Mouse (Mus musculus) thymus, postnatal 0 days (tissue): Measurements from ENCODE around the gene Gm47959. TPM values are rescaled to one million over a fixed set of nuclear protein-coding genes. Genes with fewer than 3 reads are reported as not detected.

Experiments used
- DNase-seq: peaks from one replicate; pipeline ENCODE4 v3.0.0-alpha.2; 2015; ENCODE audit warnings: low spot score
- polyA plus RNA-seq: library from polyadenylated mRNA; unstranded; fragments of >200 nt; fragmentation: Nextera tagmentation; extraction: Ambion mirVana; gene quantifications from 2 replicates; pipeline ENCODE4 v1.2.1, GENCODE M21; 2015

Gm47959 gene
- polyA plus RNA-seq, 1 experiment from 2014 or later, result not detected

- DNase-seq, result no peak
These were observed 32.2 kb downstream of the Gm47959 start for GRCm38 (mm10) chr1:83032508-83032907.

DNA sequence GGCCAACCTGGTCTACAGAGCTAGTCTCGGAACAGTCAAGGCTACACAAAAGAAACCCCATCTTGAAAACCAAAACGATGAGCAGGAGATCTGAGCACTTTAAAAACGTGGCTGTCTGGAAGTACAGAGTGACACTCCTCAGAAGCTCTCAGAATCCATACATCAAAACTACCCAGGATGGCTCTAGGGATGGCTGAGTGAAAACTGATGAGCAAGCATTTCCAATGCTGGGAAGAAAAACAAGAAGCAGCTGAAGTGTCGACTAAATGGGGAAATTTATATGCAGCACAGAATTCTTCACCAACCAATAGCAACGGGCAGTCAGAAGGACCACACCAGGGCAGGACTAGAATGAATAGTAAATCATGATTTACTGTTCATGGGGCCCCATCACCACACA, 34.2 kb downstream of the Gm47959 start:
- DNase-seq, result no peak

DNA sequence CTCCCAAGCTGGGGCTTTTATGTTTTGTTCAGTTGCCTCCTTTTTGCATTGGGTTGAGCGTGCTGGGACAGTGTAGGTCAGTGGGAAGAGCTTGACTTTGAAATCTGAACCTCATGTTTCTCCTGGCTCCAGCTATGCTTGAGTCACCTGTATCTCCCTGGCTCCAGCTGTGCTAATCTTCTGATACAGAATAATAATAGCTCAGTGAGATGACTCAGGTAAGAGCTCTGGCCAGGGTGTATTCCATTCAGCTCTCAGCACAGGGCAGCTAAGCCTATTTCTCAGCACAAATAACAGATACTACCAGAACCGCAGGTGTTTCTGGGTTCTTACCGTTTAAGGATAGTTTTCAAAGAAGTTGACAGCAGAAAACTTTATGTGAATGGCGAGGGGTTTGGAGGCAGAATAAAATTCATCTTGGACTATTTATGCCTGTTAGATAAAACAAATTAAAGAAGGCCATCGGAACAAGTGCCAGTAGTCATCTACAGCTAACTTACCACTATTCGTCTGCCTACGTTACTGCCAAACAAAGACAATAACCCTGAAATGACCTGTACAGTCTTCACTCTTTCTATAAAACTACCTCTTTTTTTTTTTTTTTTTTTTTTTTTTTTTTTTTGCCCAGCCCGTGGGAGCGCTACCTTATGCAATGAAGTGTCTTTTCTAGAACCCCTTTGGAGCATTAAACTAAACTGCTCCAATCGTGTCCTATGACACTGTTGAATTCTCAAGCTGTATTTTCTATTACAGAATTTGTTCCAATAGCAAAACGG, 36.7 kb downstream of the Gm47959 start:
- DNase-seq, result no peak

GRCm38 (mm10) chr1:83038109-83038672, 37.8 kb downstream of the Gm47959 start, which contains the start of gene Slc19a3:
Gene Slc19a3, minus strand, starts transcription at chr1:83038448.
- DNase-seq, result no peak

DNA sequence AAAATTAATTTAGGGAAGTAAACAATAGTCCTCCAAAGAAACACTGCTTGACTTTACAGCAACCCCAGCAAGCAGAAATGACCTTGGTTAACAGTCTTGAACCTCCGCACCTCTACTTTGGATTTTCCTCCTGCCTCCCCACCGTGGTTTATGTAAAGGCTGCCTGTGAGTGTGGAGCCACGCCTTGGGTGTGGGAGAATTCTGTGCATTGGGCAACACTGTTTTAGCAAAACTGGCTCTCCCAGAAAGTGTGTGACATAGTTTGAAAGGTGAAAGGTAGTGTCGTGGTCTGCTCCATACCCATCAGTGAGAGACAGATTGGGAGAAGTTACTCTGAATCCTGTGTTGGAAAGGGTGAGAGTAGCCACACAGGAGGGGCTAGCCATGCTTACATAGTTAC, 38.7 kb downstream of the Gm47959 start:
- DNase-seq, result no peak

GRCm38 (mm10) chr1:83042380-83042779, 42.0 kb downstream of the Gm47959 start, which contains the start of gene Krtap28-10:
Gene Krtap28-10, minus strand, starts transcription at chr1:83042480.
- DNase-seq, result no peak

DNA sequence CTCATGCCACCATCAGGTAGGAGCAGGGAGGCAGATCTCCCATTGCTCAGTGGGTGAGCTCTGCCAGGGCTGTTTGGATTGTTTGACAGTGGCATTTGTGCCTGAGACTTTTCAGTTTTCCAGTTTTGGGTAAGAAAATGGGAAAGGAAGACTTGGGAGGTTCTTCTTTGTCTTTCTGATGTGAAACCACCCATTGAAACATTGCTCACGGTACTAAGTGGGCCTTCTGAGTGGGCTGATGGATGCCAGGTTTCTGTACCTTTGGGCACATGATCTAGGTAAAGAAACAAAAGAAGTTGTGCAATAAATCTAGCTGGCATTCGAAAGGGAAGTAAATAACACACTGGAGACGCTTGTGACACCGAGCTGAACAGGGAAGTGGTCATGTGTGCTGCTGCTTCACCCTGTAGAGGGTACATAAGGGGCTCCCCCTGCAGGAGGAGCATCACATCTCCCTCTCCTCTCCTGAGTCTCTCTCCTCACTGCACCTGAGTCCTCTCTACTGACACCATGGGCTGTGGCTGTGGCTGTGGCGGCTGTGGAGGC, 44.6 kb downstream of the Gm47959 start, which contains the start of gene Gm47969:
Gene Gm47969 (plus strand): TSS at position 51 of the 546 bp plus-strand sequence.
- no peak for DNase-seq

Other genes with a start within 250 kb of the Gm47959 start
- 0.17 and 0.47 TPM in 2 replicates for gene Tm4sf20, start 232.1 kb upstream of the Gm47959 start, polyA plus RNA-seq
- gene Gm47791, start 229.3 kb upstream of the Gm47959 start, polyA plus RNA-seq, result not detected in 2 replicates
- 45.2 and 50.4 TPM in 2 replicates for gene Agfg1, start 161.1 kb upstream of the Gm47959 start, polyA plus RNA-seq
- 0.27 and 0.35 TPM in 2 replicates for gene A030005L19Rik, start 87.2 kb upstream of the Gm47959 start, polyA plus RNA-seq
- not detected in 2 replicates for gene A030014E15Rik, start 75.6 kb upstream of the Gm47959 start, polyA plus RNA-seq
- not detected in 2 replicates for gene Gm6217, start 69.1 kb upstream of the Gm47959 start, polyA plus RNA-seq
- not detected in 2 replicates for gene A030003K21Rik, start 57.2 kb upstream of the Gm47959 start, polyA plus RNA-seq
- gene Gm7544, start 44.5 kb upstream of the Gm47959 start, polyA plus RNA-seq, result not detected in 2 replicates
- not detected in 2 replicates for gene Gm47955, start 40.3 kb upstream of the Gm47959 start, polyA plus RNA-seq
- gene Slc19a3, start 37.9 kb downstream of the Gm47959 start, polyA plus RNA-seq, result 0.09 and 0.15 TPM in 2 replicates
- gene Krtap28-10, start 41.9 kb downstream of the Gm47959 start, polyA plus RNA-seq, result not detected in 2 replicates
- gene Gm47969, start 44.4 kb downstream of the Gm47959 start, polyA plus RNA-seq, result not detected in 2 replicates
- not detected in 2 replicates for gene A030005K14Rik, start 58.8 kb downstream of the Gm47959 start, polyA plus RNA-seq
- not detected in 2 replicates for gene Krtap28-13, start 60.4 kb downstream of the Gm47959 start, polyA plus RNA-seq
- 5.7 and 7.6 TPM in 2 replicates for gene Ccl20, start 116.2 kb downstream of the Gm47959 start, polyA plus RNA-seq
- 0.08 TPM in 1 of 2 replicates, not detected in the other for gene Daw1, start 159.2 kb downstream of the Gm47959 start, polyA plus RNA-seq